Comparison of ENCODE assay signal across 8 mouse cellular contexts in the genomic region with DNA sequence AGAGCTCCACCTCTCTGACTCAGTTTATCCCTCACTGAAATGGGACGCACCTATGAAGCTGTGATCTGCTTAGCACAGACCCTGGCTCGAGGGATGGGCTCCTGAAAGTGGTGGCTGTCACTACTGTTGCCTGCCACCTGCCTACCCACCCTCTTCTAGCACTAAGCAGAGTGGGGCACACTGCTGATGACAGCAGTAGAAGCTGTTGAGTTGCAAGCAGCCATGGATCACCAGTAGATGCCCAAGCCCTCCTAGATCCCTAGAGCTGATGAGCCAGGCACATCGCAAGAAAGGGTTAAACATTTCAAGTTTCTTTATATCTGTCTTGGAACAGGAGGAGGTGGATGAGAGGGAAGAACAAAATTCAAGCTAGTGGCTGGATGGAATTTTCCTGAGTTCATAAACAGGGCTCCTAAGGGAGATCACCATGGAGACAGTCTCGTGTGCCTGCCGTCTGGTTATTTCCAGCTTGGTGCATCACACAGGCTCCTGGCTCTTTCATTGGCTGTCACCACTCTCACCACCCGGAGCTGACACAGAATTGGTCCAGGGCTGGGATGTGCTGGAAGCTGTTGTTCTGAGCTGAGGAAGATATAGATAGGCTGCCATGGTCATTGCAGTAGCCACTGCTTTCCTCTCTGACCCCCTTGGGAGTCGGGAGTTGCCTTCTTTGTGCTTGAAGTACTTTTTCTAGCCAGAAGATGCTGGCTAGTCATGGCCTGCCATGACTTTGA. TPM values are rescaled to one million over a fixed set of nuclear protein-coding genes. Genes with fewer than 3 reads are reported as not detected.
A peak's percentile ranks its signal among the peaks of the same experiment; 100 is the strongest.
DNase-seq lines count a peak whose midpoint lies in the region; ATAC-seq and TF ChIP-seq lines count a peak whose summit lies in the region.

No protein-coding gene starts in this region.

- DNase-seq in cerebellum, adult 11 months, result peak; percentile 78
- peak; percentile 77 for DNase-seq in heart, postnatal 14 days
- peak; percentile 93 for DNase-seq in layer of hippocampus, adult 11-12 months (ENCODE audit: low spot score)
- DNase-seq in lung, embryonic 14.5 days, result peak; percentile 82
- peak; percentile 73 for DNase-seq in right cerebral cortex, postnatal 14 days
- no peak for DNase-seq in thymus, postnatal 10 days (ENCODE audit: low spot score in 2 of 2)

- peak; percentile 94 for ATAC-seq in forebrain, embryonic 15.5 days (replicated peaks)
- ATAC-seq in lung, embryonic 14.5 days (ENCODE audit: insufficient read depth), result peak; percentile 69

- H3K9me3 ChIP-seq in ES-Bruce4 (replicated peaks; ENCODE audit: control insufficient read depth, insufficient read depth, low read length, poor library complexity, severe bottlenecking), result no peaks in the 10 kb centered on the region
- H3K9me3 ChIP-seq in forebrain, embryonic 15.5 days, result no peaks in the 10 kb centered on the region
- H3K9me3 ChIP-seq in lung, embryonic 14.5 days (ENCODE audit: low read depth, low read length), result no peaks in the 10 kb centered on the region

- no peaks in the 10 kb centered on the region for H3K36me3 ChIP-seq in ES-Bruce4 (ENCODE audit: control insufficient read depth, insufficient read depth, low read length, poor library complexity, severe bottlenecking)
- H3K36me3 ChIP-seq in forebrain, embryonic 15.5 days, result no peaks in the 10 kb centered on the region
- no peaks in the 10 kb centered on the region for H3K36me3 ChIP-seq in lung, embryonic 14.5 days (ENCODE audit: insufficient read depth)

- H3K9ac ChIP-seq in ES-Bruce4 (ENCODE audit: low read depth, poor library complexity, severe bottlenecking), result no peak overlapping the region
- 0 out of 2 replicates have a peak overlapping the region, but pooled peaks have one; percentile 23 for H3K9ac ChIP-seq in forebrain, embryonic 15.5 days (replicated peaks)
- no peak overlapping the region for H3K9ac ChIP-seq in lung, embryonic 14.5 days

- no peaks in the 10 kb centered on the region for H3K27me3 ChIP-seq in ES-Bruce4 (ENCODE audit: control insufficient read depth, insufficient read depth, low read length, poor library complexity, severe bottlenecking)
- H3K27me3 ChIP-seq in forebrain, embryonic 15.5 days, result no peaks in the 10 kb centered on the region
- H3K27me3 ChIP-seq in lung, embryonic 14.5 days (ENCODE audit: insufficient read depth, low read length), result no peaks in the 10 kb centered on the region

- no peak for TF ChIP-seq CTCF in ES-Bruce4 (IDR thresholded peaks at IDR 0.05; ENCODE audit: low read depth, low read length)
- TF ChIP-seq CTCF in lung, embryonic 14.5 days (IDR thresholded peaks at IDR 0.05; ENCODE audit: low read depth), result no peak

- 0 out of 2 replicates have a peak, but pooled peaks have one; percentile 27 for TF ChIP-seq EP300 in ES-Bruce4 (IDR thresholded peaks at IDR 0.05; ENCODE audit: insufficient read depth, low read depth, low read length)

- H3K4me3 ChIP-seq in ES-Bruce4 (ENCODE audit: low read depth, low read length), result no peak overlapping the region
- no peak overlapping the region for H3K4me3 ChIP-seq in forebrain, embryonic 15.5 days
- no peak overlapping the region for H3K4me3 ChIP-seq in lung, embryonic 14.5 days (ENCODE audit: low read depth, low read length)

- peak overlapping the region; percentile 13; the same call in 1 of the 2 replicates for H3K4me2 ChIP-seq in forebrain, embryonic 15.5 days (replicated peaks)
- no peak overlapping the region; the same call in 1 of the 2 replicates for H3K4me2 ChIP-seq in lung, embryonic 14.5 days

- H3K27ac ChIP-seq in ES-Bruce4 (ENCODE audit: insufficient read depth, low read length), result peak overlapping the region; percentile 57
- H3K27ac ChIP-seq in forebrain, embryonic 15.5 days (replicated peaks), result peak overlapping the region; percentile 96
- H3K27ac ChIP-seq in lung, embryonic 14.5 days (ENCODE audit: low read depth), result peak overlapping the region; percentile 95

- H3K4me1 ChIP-seq in ES-Bruce4 (ENCODE audit: control insufficient read depth, insufficient read depth, low read length), result peaks cover 27% of the 10 kb centered on the region
- peaks cover 42% of the 10 kb centered on the region for H3K4me1 ChIP-seq in forebrain, embryonic 15.5 days
- H3K4me1 ChIP-seq in lung, embryonic 14.5 days (ENCODE audit: insufficient read depth), result peaks cover 39% of the 10 kb centered on the region

- intact Hi-C loops in heart, postnatal 14 days (cut with DNase I), result no loop called here

- 36% methylated on average over 7 of the region's 7 CpGs for WGBS in forebrain, embryonic 15.5 days
- 36% methylated on average over 7 of the region's 7 CpGs for WGBS in lung, embryonic 14.5 days

- no peak for TF ChIP-seq POLR2A in ES-Bruce4 (IDR thresholded peaks at IDR 0.05; ENCODE audit: insufficient read depth, low read length)

RNA-seq across cellular contexts. Expression of gene Scyl1, which starts 40.7 kb away (rescaled TPM):
- polyA plus RNA-seq in ES-Bruce4 (2011; ENCODE audit: insufficient read depth, insufficient read length, low read depth, missing spikeins), result 37.1 and 42.8 TPM in 2 replicates
- polyA plus RNA-seq in forebrain, embryonic 15.5 days (2015; fragmentation: Nextera tagmentation; extraction: Ambion mirVana), result 66.9 and 67.9 TPM in 2 replicates
- 10 to 100 TPM; 66.2 to 67.2 TPM for total RNA-seq in heart, postnatal 14 days (2021)
- polyA plus RNA-seq in lung, embryonic 14.5 days (2014; fragmentation: Nextera tagmentation; extraction: Ambion mirVana), result 74.8 and 84.5 TPM in 2 replicates

Comparison
In these comparisons a context has a peak if more than half of its experiments do, and no peak if none do; other contexts are left out.
1. DNase-seq: peak in cerebellum, adult 11 months (single experiment), heart, postnatal 14 days (2 of 2), layer of hippocampus, adult 11-12 months (single experiment), lung, embryonic 14.5 days (single experiment) and right cerebral cortex, postnatal 14 days (single experiment); none in thymus, postnatal 10 days (0 of 2).
2. Peak in every context shown above with its lines, with median percentiles within 50 percentile points of each other: H3K27ac ChIP-seq.